Mouse (Mus musculus) E14TG2a.4 (cell line): ENCODE data around the gene Sgk2.

Experiments used
- CTCF ChIP-seq: conservative IDR thresholded peaks from 2 replicates; pipeline ENCODE4 v1.5.1; 2014; ENCODE audit warnings: low read length
- NANOG ChIP-seq: IDR thresholded peaks from 2 replicates; pipeline ENCODE4 v1.6.1; 2014; ENCODE audit warnings: borderline replicate concordance, low read length, mixed read lengths

GRCm38 (mm10) chr2:163032622-163033021, 45.5 kb downstream of the Sgk2 start:
- no peak for TF ChIP-seq CTCF
- no peak for TF ChIP-seq NANOG
